Mouse (Mus musculus) liver, postnatal 0 days (tissue): Measurements from ENCODE around the gene Gjc1. TPM values are rescaled to one million over a fixed set of nuclear protein-coding genes. Genes with fewer than 3 reads are reported as not detected.

Experiments used
- ATAC-seq: fragments of 200-750 bp; cut with Nextera tagmentation; 2 replicates; pipeline ENCODE4 v1.8.0; 2017; ENCODE audit warnings: mild to moderate bottlenecking, moderate library complexity
- DNase-seq: peaks from one replicate; pipeline ENCODE4 v3.0.0-alpha.2; 2016
- H3K27ac ChIP-seq: fragments of 300-500 bp; sonication (generic); 2 replicates; pipeline ENCODE4 v1.5.1; 2014; ENCODE audit warnings: antibody characterized with exemption, moderate library complexity, mild to moderate bottlenecking, low read depth
- H3K27me3 ChIP-seq: fragments of 300-500 bp; sonication (generic); 2 replicates; pipeline ENCODE4 v1.6.1; 2014; ENCODE audit warnings: low read length, control low read depth, mixed read lengths; ENCODE audit not compliant: insufficient read depth
- H3K36me3 ChIP-seq: fragments of 300-500 bp; sonication (generic); replicated peaks from 2 replicates; pipeline ENCODE4 v1.6.1; 2014; ENCODE audit warnings: mild to moderate bottlenecking, control low read depth, low read length, moderate library complexity, mixed read lengths; ENCODE audit not compliant: insufficient read depth
- H3K4me1 ChIP-seq: fragments of 300-500 bp; sonication (generic); 2 replicates; pipeline ENCODE4 v1.6.1; 2014; ENCODE audit warnings: antibody characterized with exemption, mild to moderate bottlenecking, control low read depth; ENCODE audit not compliant: insufficient read depth
- H3K4me2 ChIP-seq: fragments of 300-500 bp; sonication (generic); 2 replicates; pipeline ENCODE4 v1.6.1; 2014; ENCODE audit warnings: low read depth, mild to moderate bottlenecking, low read length, moderate library complexity, mixed read lengths
- H3K4me3 ChIP-seq: fragments of 300-500 bp; sonication (generic); 2 replicates; pipeline ENCODE4 v1.5.1; 2014; ENCODE audit warnings: low read depth, low read length
- H3K9ac ChIP-seq: fragments of 300-500 bp; sonication (generic); replicated peaks from 2 replicates; pipeline ENCODE4 v1.6.1; 2014; ENCODE audit warnings: mild to moderate bottlenecking, moderate library complexity
- H3K9me3 ChIP-seq: fragments of 300-500 bp; sonication (generic); 2 replicates; pipeline ENCODE4 v1.6.1; 2016; ENCODE audit warnings: mild to moderate bottlenecking, control low read depth, low read length, mixed read lengths
- CTCF ChIP-seq: sonication (generic); IDR thresholded peaks from 2 replicates; pipeline ENCODE4 v1.5.1; 2016; ENCODE audit warnings: antibody characterized with exemption, low read depth
- EP300 ChIP-seq: IDR thresholded peaks from 2 replicates; pipeline ENCODE4 v1.6.1; 2016; ENCODE audit warnings: antibody characterized with exemption, low read depth, mild to moderate bottlenecking
- WGBS: fragments of 180-500 bp; shearing (Covaris S2); extraction: QIAGEN DNeasy Blood & Tissue Kit; methylation state at CpG from one replicate; pipeline ENCODE4 v1.1.7; 2014; ENCODE audit not compliant: insufficient replicate concordance; 5-methylcytosine and 5-hydroxymethylcytosine counted together
- polyA plus RNA-seq: library from polyadenylated mRNA; unstranded; fragments of >200 nt; fragmentation: Nextera tagmentation; extraction: Ambion mirVana; gene quantifications from 2 replicates; pipeline ENCODE4 v1.2.1, GENCODE M21; 2015

Gjc1 gene
- polyA plus RNA-seq, 1 experiment from 2014 or later: 1.4 TPM

GRCm38 (mm10) chr11:102851883-102852282 lies 32.4 kb upstream of the Gjc1 start:
- no peaks in the 10 kb centered on the region for H3K27me3 ChIP-seq
- no peak overlapping the region for H3K27ac ChIP-seq
- no peak overlapping the region for H3K4me2 ChIP-seq
- peak; percentile 73 for DNase-seq
- H3K36me3 ChIP-seq: peaks cover 77% of the 10 kb centered on the region
- no peaks in the 10 kb centered on the region for H3K9me3 ChIP-seq
- ATAC-seq: no peak
- H3K4me3 ChIP-seq: no peak overlapping the region
- TF ChIP-seq CTCF (peak; percentile 70), EP300 (no peak)
- H3K9ac ChIP-seq: no peak overlapping the region
- WGBS: 76% methylated on average over 5 of the region's 5 CpGs
- H3K4me1 ChIP-seq: no peaks in the 10 kb centered on the region

GRCm38 (mm10) chr11:102845926-102846325 lies 26.4 kb upstream of the Gjc1 start:
- H3K27ac ChIP-seq: no peak overlapping the region
- TF ChIP-seq CTCF: no peak
- TF ChIP-seq EP300: no peak
- no peak for DNase-seq
- H3K4me1 ChIP-seq: no peaks in the 10 kb centered on the region
- H3K4me3 ChIP-seq: no peak overlapping the region
- no peak for ATAC-seq
- H3K9ac ChIP-seq: no peak overlapping the region
- peaks cover 76% of the 10 kb centered on the region for H3K36me3 ChIP-seq
- H3K9me3 ChIP-seq: no peaks in the 10 kb centered on the region
- no peak overlapping the region for H3K4me2 ChIP-seq
- no peaks in the 10 kb centered on the region for H3K27me3 ChIP-seq
- 87% methylated on average over 10 of the region's 10 CpGs for WGBS

DNA sequence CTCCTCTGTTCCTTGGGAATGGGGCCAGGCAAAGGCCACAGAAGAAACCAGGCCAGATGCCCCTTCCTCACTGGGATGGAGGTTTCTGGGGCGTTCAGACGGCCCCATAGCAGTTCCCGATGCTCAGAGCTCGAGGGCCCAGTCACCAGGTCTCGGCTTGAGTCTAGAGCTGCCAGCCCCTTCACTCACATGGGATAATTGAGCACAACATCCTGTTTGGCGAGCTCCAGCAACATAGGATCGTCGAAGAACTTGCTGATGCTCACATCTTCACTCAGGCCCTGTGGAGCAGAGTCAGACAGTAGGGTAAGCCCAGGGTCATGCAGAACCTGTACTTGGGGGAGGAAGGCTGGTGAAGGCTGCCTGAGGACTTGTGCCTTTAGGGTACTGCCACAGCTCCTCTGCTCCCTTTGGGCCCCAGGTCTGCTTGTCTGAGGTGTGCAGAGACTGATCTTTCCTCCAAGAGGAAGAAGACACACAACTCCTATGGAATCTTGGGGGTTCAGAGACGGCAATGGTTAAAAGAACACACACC lies 19.2 kb upstream of the Gjc1 start:
- no peaks in the 10 kb centered on the region for H3K9me3 ChIP-seq
- no peak for ATAC-seq
- no peak overlapping the region for H3K4me3 ChIP-seq
- H3K27ac ChIP-seq: no peak overlapping the region
- WGBS: 79% methylated on average over 9 of the region's 9 CpGs
- no peak overlapping the region for H3K9ac ChIP-seq
- peaks cover 45% of the 10 kb centered on the region for H3K36me3 ChIP-seq
- no peak for DNase-seq
- no peaks in the 10 kb centered on the region for H3K4me1 ChIP-seq
- no peak for TF ChIP-seq EP300
- TF ChIP-seq CTCF: no peak
- H3K4me2 ChIP-seq: no peak overlapping the region
- no peaks in the 10 kb centered on the region for H3K27me3 ChIP-seq

DNA sequence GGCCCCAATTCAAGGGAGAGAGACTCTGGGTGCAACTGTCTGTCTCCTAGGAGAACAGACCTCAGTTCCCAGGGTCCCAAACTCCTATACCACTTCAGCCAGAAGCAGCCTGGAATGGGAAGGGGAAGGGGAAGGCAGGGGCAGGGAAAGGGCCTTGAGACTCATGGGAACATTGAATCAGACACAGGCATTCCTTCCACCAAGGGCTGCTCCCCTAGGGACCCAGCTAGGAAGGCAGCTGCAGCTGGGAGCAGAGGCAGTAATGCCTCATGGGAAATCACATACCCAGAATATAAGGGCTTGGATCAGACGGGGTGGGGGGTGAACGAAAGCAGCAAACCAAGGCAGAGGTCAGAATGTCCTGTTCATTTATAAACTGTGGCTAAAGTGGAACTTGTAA lies 18.6 kb upstream of the Gjc1 start:
- no peaks in the 10 kb centered on the region for H3K4me1 ChIP-seq
- H3K27ac ChIP-seq: no peak overlapping the region
- WGBS: 85% methylated on average over 2 of the region's 2 CpGs
- no peak for TF ChIP-seq EP300
- TF ChIP-seq CTCF: no peak
- no peak for DNase-seq
- no peak overlapping the region for H3K4me2 ChIP-seq
- no peaks in the 10 kb centered on the region for H3K27me3 ChIP-seq
- H3K9ac ChIP-seq: no peak overlapping the region
- no peak overlapping the region for H3K4me3 ChIP-seq
- H3K36me3 ChIP-seq: peaks cover 42% of the 10 kb centered on the region
- no peak for ATAC-seq
- no peaks in the 10 kb centered on the region for H3K9me3 ChIP-seq

DNA sequence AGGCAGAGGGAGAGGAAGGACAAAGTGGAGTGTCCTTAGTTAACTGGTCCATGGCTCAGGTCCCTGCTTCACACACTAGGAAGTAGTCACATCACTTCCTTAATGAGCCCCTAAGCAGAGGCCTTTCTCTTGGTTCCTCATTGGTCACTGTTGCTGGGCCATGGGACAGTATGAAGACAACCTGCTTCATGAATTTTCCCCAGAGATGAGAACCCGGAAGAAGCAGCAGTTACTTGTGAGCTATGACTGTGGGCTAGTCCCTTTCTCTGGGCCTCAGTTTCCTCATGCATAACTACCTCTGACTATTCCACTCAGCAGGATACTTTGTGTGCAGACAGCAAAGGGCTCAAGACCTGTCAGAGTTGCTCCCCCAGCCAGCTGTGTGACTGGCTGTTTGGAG lies 17.9 kb upstream of the Gjc1 start:
- WGBS: 86% methylated on average over 1 of the region's 1 CpGs
- H3K4me2 ChIP-seq: no peak overlapping the region
- no peak for ATAC-seq
- no peak overlapping the region for H3K27ac ChIP-seq
- no peaks in the 10 kb centered on the region for H3K27me3 ChIP-seq
- H3K4me1 ChIP-seq: no peaks in the 10 kb centered on the region
- TF ChIP-seq EP300: no peak
- no peak overlapping the region for H3K9ac ChIP-seq
- no peak for DNase-seq
- peaks cover 37% of the 10 kb centered on the region for H3K36me3 ChIP-seq
- no peaks in the 10 kb centered on the region for H3K9me3 ChIP-seq
- no peak overlapping the region for H3K4me3 ChIP-seq

GRCm38 (mm10) chr11:102836146-102836545 lies 16.6 kb upstream of the Gjc1 start:
- Histone ChIP-seq H3K9ac (no peak overlapping the region), H3K9me3 (no peaks in the 10 kb centered on the region), H3K27me3 (no peaks in the 10 kb centered on the region), H3K4me1 (no peaks in the 10 kb centered on the region), H3K4me3 (no peak overlapping the region), H3K4me2 (no peak overlapping the region), H3K27ac (no peak overlapping the region), H3K36me3 (peaks cover 32% of the 10 kb centered on the region)
- WGBS: 82% methylated on average over 9 of the region's 9 CpGs
- TF ChIP-seq EP300 (no peak), CTCF (no peak)
- DNase-seq (no peak), ATAC-seq (no peak)

- no peak within 1 kb of the TSS for H3K27ac ChIP-seq
- no peak within 1 kb of the TSS for H3K9ac ChIP-seq
- WGBS: 62% methylated on average over 4 of the region's 4 CpGs
- H3K9me3 ChIP-seq: no peaks in the 10 kb centered on the region
- no peaks in the 10 kb centered on the region for H3K27me3 ChIP-seq
- H3K4me1 ChIP-seq: no peaks in the 10 kb centered on the region
- H3K4me3 ChIP-seq: no peak within 1 kb of the TSS
- TF ChIP-seq CTCF (no peak), EP300 (no peak)
- H3K4me2 ChIP-seq: no peak within 1 kb of the TSS
- ATAC-seq: no peak
- DNase-seq: no peak
- H3K36me3 ChIP-seq: peaks cover 27% of the 10 kb centered on the region
These were observed 16.0 kb upstream of the Gjc1 start, which contains the start of gene Higd1b for GRCm38 (mm10) chr11:102835549-102835948. TSS of gene Higd1b (plus strand) at chr11:102835849.
